Mouse (Mus musculus) CH12.LX (cell line): Measurements from ENCODE around the gene Podxl2. TPM values are rescaled to one million over a fixed set of nuclear protein-coding genes. Genes with fewer than 3 reads are reported as not detected.

Experiments used
- DNase-seq: peaks from one replicate; pipeline ENCODE4 v3.0.0-alpha.2; 2013; ENCODE audit errors: extremely low read depth
- H3K27ac ChIP-seq: 2 replicates; pipeline ENCODE4 v1.5.1; 2012; ENCODE audit warnings: low read depth, mild to moderate bottlenecking, control low read depth, moderate library complexity; ENCODE audit not compliant: insufficient read depth
- H3K27me3 ChIP-seq: replicated peaks from 2 replicates; pipeline ENCODE3; 2012; ENCODE audit warnings: inconsistent platforms
- H3K36me3 ChIP-seq, 2 experiments: replicated peaks in 1 of 2; 2 replicates each; pipeline versions ENCODE3 to v1.6.1; 2012; ENCODE audit warnings: inconsistent platforms in 1 of 2, low read length in 1 of 2, mild to moderate bottlenecking in 1 of 2, mixed read lengths in 1 of 2, moderate library complexity in 1 of 2; ENCODE audit not compliant: control insufficient read depth in 1 of 2, insufficient read depth in 1 of 2
- H3K4me1 ChIP-seq, 2 experiments: 2 replicates each; pipeline ENCODE4 v1.6.1; 2012; ENCODE audit warnings: inconsistent platforms in 1 of 2, moderate library complexity in 1 of 2; ENCODE audit not compliant: insufficient read depth in 2 of 2, control insufficient read depth in 1 of 2
- H3K4me2 ChIP-seq: 2 replicates; pipeline ENCODE4 v1.6.1; 2012; ENCODE audit warnings: low read depth, mild to moderate bottlenecking, control low read depth; ENCODE audit not compliant: poor library complexity, insufficient read depth, severe bottlenecking
- H3K4me3 ChIP-seq, 3 experiments: fragments of 150-350 bp in 1 of 3; sonication (generic) in 1 of 3; replicated peaks in 1 of 3; 2 replicates each; pipeline versions ENCODE3 to v1.5.1; 2011 to 2012; ENCODE audit warnings: low read depth in 2 of 3, low read length in 2 of 3, mild to moderate bottlenecking in 2 of 3, moderate library complexity in 2 of 3, control low read depth in 1 of 3, improper control_type of control experiment in 1 of 3, inconsistent platforms in 1 of 3, mixed read lengths in 1 of 3; ENCODE audit not compliant: poor library complexity in 1 of 3
- H3K79me2 ChIP-seq: replicated peaks from 2 replicates; pipeline ENCODE4 v1.6.1; 2012; ENCODE audit warnings: mild to moderate bottlenecking, moderate library complexity; ENCODE audit not compliant: control insufficient read depth, poor library complexity, insufficient read depth, severe bottlenecking; ENCODE audit errors: extremely low read depth
- H3K9ac ChIP-seq: 2 replicates; pipeline ENCODE4 v1.6.1; 2012; ENCODE audit warnings: low read depth, mild to moderate bottlenecking, control low read depth, moderate library complexity; ENCODE audit not compliant: insufficient read depth
- H3K9me3 ChIP-seq: replicated peaks from 2 replicates; pipeline ENCODE3; 2012; ENCODE audit warnings: low read length, inconsistent platforms, mixed read lengths
- BHLHE40 ChIP-seq: IDR thresholded peaks from 2 replicates; pipeline ENCODE4 v1.6.1; 2011; ENCODE audit warnings: mild to moderate bottlenecking, low read depth, low read length, improper control_type of control experiment
- CHD1 ChIP-seq: IDR thresholded peaks from 2 replicates; pipeline ENCODE4 v1.6.1; 2012; ENCODE audit warnings: low read depth, low read length, improper control_type of control experiment, inconsistent platforms
- CHD2 ChIP-seq: IDR thresholded peaks from 2 replicates; pipeline ENCODE4 v1.6.1; 2011; ENCODE audit warnings: low read length, improper control_type of control experiment
- CTCF ChIP-seq, 2 experiments: IDR thresholded peaks in 1 of 2; conservative IDR thresholded peaks in 1 of 2; 2 replicates each; pipeline ENCODE4 v1.5.1; 2011 to 2012; ENCODE audit warnings: low read depth in 2 of 2, low read length in 2 of 2, improper control_type of control experiment in 1 of 2, inconsistent platforms in 1 of 2, mild to moderate bottlenecking in 1 of 2, moderate library complexity in 1 of 2
- E2F4 ChIP-seq: IDR thresholded peaks from 2 replicates; pipeline ENCODE4 v1.6.1; 2011; ENCODE audit warnings: low read depth, low read length, improper control_type of control experiment; ENCODE audit not compliant: insufficient replicate concordance
- ELF1 ChIP-seq: IDR thresholded peaks from 2 replicates; pipeline ENCODE4 v1.6.1; 2014; ENCODE audit warnings: low read depth, mild to moderate bottlenecking, inconsistent platforms, low read length, improper control_type of control experiment
- EP300 ChIP-seq: IDR thresholded peaks from 2 replicates; pipeline ENCODE4 v1.6.1; 2011; ENCODE audit warnings: low read length, improper control_type of control experiment
- ETS1 ChIP-seq: conservative IDR thresholded peaks from 2 replicates; pipeline ENCODE4 v1.6.1; 2012; ENCODE audit warnings: low read depth, mild to moderate bottlenecking, inconsistent platforms, low read length, improper control_type of control experiment, moderate library complexity
- GABPA ChIP-seq: IDR thresholded peaks from 2 replicates; pipeline ENCODE4 v1.6.1; 2012; ENCODE audit warnings: low read depth, low read length, improper control_type of control experiment, inconsistent platforms; ENCODE audit not compliant: insufficient replicate concordance
- HCFC1 ChIP-seq: IDR thresholded peaks from 2 replicates; pipeline ENCODE4 v1.6.1; 2012; ENCODE audit warnings: low read depth, mild to moderate bottlenecking, inconsistent platforms, low read length, improper control_type of control experiment
- IRF4 ChIP-seq: IDR thresholded peaks from 2 replicates; pipeline ENCODE4 v1.6.1; 2014; ENCODE audit warnings: low read depth, mild to moderate bottlenecking, inconsistent platforms, low read length, improper control_type of control experiment
- JUN ChIP-seq: IDR thresholded peaks from 2 replicates; pipeline ENCODE4 v1.6.1; 2011; ENCODE audit warnings: low read depth, mild to moderate bottlenecking, low read length, improper control_type of control experiment, moderate library complexity; ENCODE audit not compliant: insufficient read depth
- JUND ChIP-seq: conservative IDR thresholded peaks from 2 replicates; pipeline ENCODE4 v1.6.1; 2011; ENCODE audit warnings: low read depth, low read length, improper control_type of control experiment
- KAT2A ChIP-seq: IDR thresholded peaks from 2 replicates; pipeline ENCODE4 v1.6.1; 2012; ENCODE audit warnings: low read length, improper control_type of control experiment, inconsistent platforms; ENCODE audit not compliant: insufficient replicate concordance
- MAFK ChIP-seq: IDR thresholded peaks from 2 replicates; pipeline ENCODE4 v1.6.1; 2011; ENCODE audit warnings: low read length, improper control_type of control experiment; ENCODE audit not compliant: insufficient replicate concordance
- MAX ChIP-seq: IDR thresholded peaks from 2 replicates; pipeline ENCODE4 v1.6.1; 2011; ENCODE audit warnings: low read length, improper control_type of control experiment
- MEF2A ChIP-seq: IDR thresholded peaks from 2 replicates; pipeline ENCODE4 v1.6.1; 2014; ENCODE audit warnings: low read depth, mild to moderate bottlenecking, inconsistent platforms, low read length, improper control_type of control experiment, borderline replicate concordance
- MXI1 ChIP-seq: IDR thresholded peaks from 2 replicates; pipeline ENCODE4 v1.6.1; 2011; ENCODE audit warnings: mild to moderate bottlenecking, low read depth, low read length, improper control_type of control experiment
- MYC ChIP-seq: IDR thresholded peaks from 2 replicates; pipeline ENCODE4 v1.6.1; 2011; ENCODE audit warnings: low read depth, mild to moderate bottlenecking, improper control_type of control experiment, low read length
- NRF1 ChIP-seq: IDR thresholded peaks from 2 replicates; pipeline ENCODE4 v1.6.1; 2014; ENCODE audit warnings: low read depth, mild to moderate bottlenecking, inconsistent platforms, low read length, improper control_type of control experiment, moderate library complexity
- PAX5 ChIP-seq: IDR thresholded peaks from 2 replicates; pipeline ENCODE4 v1.6.1; 2012; ENCODE audit warnings: low read length, inconsistent platforms, mixed read lengths
- POLR2A ChIP-seq: IDR thresholded peaks from 2 replicates; pipeline ENCODE4 v1.6.1; 2011; ENCODE audit warnings: low read depth, mild to moderate bottlenecking, improper control_type of control experiment, low read length
- POLR2AphosphoS2 ChIP-seq: IDR thresholded peaks from 2 replicates; pipeline ENCODE4 v1.6.1; 2011; ENCODE audit warnings: low read depth, low read length, improper control_type of control experiment
- RAD21 ChIP-seq: IDR thresholded peaks from 2 replicates; pipeline ENCODE4 v1.6.1; 2011; ENCODE audit warnings: low read depth, mild to moderate bottlenecking, low read length, improper control_type of control experiment, moderate library complexity
- RCOR1 ChIP-seq: conservative IDR thresholded peaks from 2 replicates; pipeline ENCODE4 v1.6.1; 2012; ENCODE audit warnings: low read depth, mild to moderate bottlenecking, inconsistent platforms, low read length, improper control_type of control experiment
- SIN3A ChIP-seq: IDR thresholded peaks from 2 replicates; pipeline ENCODE4 v1.6.1; 2012; ENCODE audit warnings: low read length, improper control_type of control experiment, inconsistent platforms
- SMC3 ChIP-seq: IDR thresholded peaks from 2 replicates; pipeline ENCODE4 v1.6.1; 2011; ENCODE audit warnings: low read depth, low read length, improper control_type of control experiment
- TBP ChIP-seq: conservative IDR thresholded peaks from 2 replicates; pipeline ENCODE4 v1.6.1; 2011; ENCODE audit warnings: low read depth, low read length, improper control_type of control experiment
- TCF12 ChIP-seq: IDR thresholded peaks from 2 replicates; pipeline ENCODE4 v1.6.1; 2014; ENCODE audit warnings: low read depth, mild to moderate bottlenecking, inconsistent platforms, low read length, improper control_type of control experiment
- UBTF ChIP-seq: IDR thresholded peaks from 2 replicates; pipeline ENCODE4 v1.6.1; 2012; ENCODE audit warnings: low read depth, mild to moderate bottlenecking, inconsistent platforms, low read length, improper control_type of control experiment, moderate library complexity
- USF1 ChIP-seq: IDR thresholded peaks from 2 replicates; pipeline ENCODE4 v1.6.1; 2014; ENCODE audit warnings: low read depth, mild to moderate bottlenecking, inconsistent platforms, low read length, improper control_type of control experiment
- USF2 ChIP-seq: conservative IDR thresholded peaks from 2 replicates; pipeline ENCODE4 v1.6.1; 2011; ENCODE audit warnings: low read depth, low read length, improper control_type of control experiment
- ZC3H11A ChIP-seq: IDR thresholded peaks from 2 replicates; pipeline ENCODE4 v1.6.1; 2012; ENCODE audit warnings: low read depth, mild to moderate bottlenecking, inconsistent platforms, low read length, improper control_type of control experiment
- ZKSCAN1 ChIP-seq: IDR thresholded peaks from 2 replicates; pipeline ENCODE4 v1.6.1; 2012; ENCODE audit warnings: low read depth, inconsistent platforms, low read length, improper control_type of control experiment, borderline replicate concordance
- ZMIZ1 ChIP-seq: IDR thresholded peaks from 2 replicates; pipeline ENCODE4 v1.6.1; 2012; ENCODE audit warnings: low read depth, mild to moderate bottlenecking, inconsistent platforms, low read length, improper control_type of control experiment
- ZNF384 ChIP-seq: IDR thresholded peaks from 2 replicates; pipeline ENCODE4 v1.6.1; 2012; ENCODE audit warnings: low read depth, low read length, improper control_type of control experiment, inconsistent platforms
- dilution Hi-C: fragments of 300-500 bp; cut with MboI; formaldehyde crosslinking; loops from 2 replicates; pipeline ENCODE4 v1.14.3; 2020; ENCODE audit warnings: low sequenced_read_pairs; ENCODE audit not compliant: extremely low pct_unique_long_range_greater_than_20kb, extremely low pct_ligation_motif_present
- in situ Hi-C: fragments of 300-500 bp; cut with MboI; formaldehyde crosslinking; loops from 3 replicates; pipeline ENCODE4 v1.14.3; 2019; ENCODE audit warnings: low sequenced_read_pairs, low pct_ligation_motif_present, low pct_unique_long_range_greater_than_20kb, mixed read lengths
- polyA plus RNA-seq: library from polyadenylated mRNA; unstranded; fragments of >175 nt; gene quantifications from 2 replicates; pipeline ENCODE4 v1.2.1, GENCODE M21; 2012; ENCODE audit warnings: low read depth; ENCODE audit not compliant: insufficient read length
- total RNA-seq, 2 experiments: library from RNA; depleted of rRNA; stranded (reverse); fragments of 300-350 nt in 1 of 2; fragments of >200 nt in 1 of 2; gene quantifications; 2 replicates each; pipeline ENCODE4 v1.2.3; 2012 to 2014

Podxl2 gene
- total and polyA plus RNA-seq, 3 experiments, result 0.79 to 0.93 (median 0.81) TPM

GRCm38 (mm10) chr6:88829579-88829978, 45.3 kb downstream of the Podxl2 start:
- no peak overlapping the region for H3K4me3 ChIP-seq
- dilution Hi-C loops, result no loop called here
- no peak overlapping the region for H3K9ac ChIP-seq
- no peaks in the 10 kb centered on the region for H3K27me3 ChIP-seq
- no peaks in the 10 kb centered on the region for H3K9me3 ChIP-seq
- peak overlapping the region; percentile 95 for H3K27ac ChIP-seq
- H3K4me2 ChIP-seq, result peak overlapping the region; percentile 68
- peaks cover 68 to 93% of the 10 kb centered on the region in 2 experiments for H3K4me1 ChIP-seq
- no peaks in the 10 kb centered on the region for H3K79me2 ChIP-seq
- DNase-seq, result peak; percentile 61
- TF ChIP-seq BHLHE40 (peak; percentile 47), MEF2A (peak; percentile 50; the same call in 1 of the 2 replicates), MXI1 (no peak), TBP (no peak), ELF1 (no peak; the same call in 1 of the 2 replicates), CHD1 (peak; percentile 27; the same call in 1 of the 2 replicates), ZNF384 (no peak), KAT2A (no peak), MAX (peak; percentile 25; the same call in 1 of the 2 replicates), ZKSCAN1 (no peak; the same call in 1 of the 2 replicates), NRF1 (no peak), RCOR1 (no peak), USF2 (no peak), GABPA (no peak), EP300 (no peak), POLR2A (no peak), CTCF (conservative IDR thresholded peaks at IDR 0.05 in 1 of 2, IDR thresholded peaks at IDR 0.05 in 1 of 2; ENCODE audit: low read depth in 2 of 2, low read length in 2 of 2) (no peak; a peak in 1 of 4 replicates), JUND (no peak), PAX5 (no peak), SIN3A (no peak; the same call in 1 of the 2 replicates), ZC3H11A (no peak), USF1 (no peak), MYC (peak; percentile 16; the same call in 1 of the 2 replicates), IRF4 (no peak), TCF12 (no peak; the same call in 1 of the 2 replicates), RAD21 (no peak), SMC3 (peak; percentile 13; the same call in 1 of the 2 replicates), UBTF (no peak), ETS1 (peak; percentile 42; the same call in 1 of the 2 replicates), HCFC1 (no peak), MAFK (0 out of 2 replicates have a peak, but pooled peaks have one; percentile 37), POLR2AphosphoS2 (0 out of 2 replicates have a peak, but pooled peaks have one; percentile 9), JUN (no peak), E2F4 (no peak), ZMIZ1 (no peak), CHD2 (no peak)
- H3K36me3 ChIP-seq, result peaks cover 16 to 30% of the 10 kb centered on the region in 2 experiments
- in situ Hi-C loops, result loop anchor here (5.0 kb wide), 1 partner anchor 97 kb away; no protein-coding TSS in a partner anchor
